Mouse (Mus musculus) forebrain, embryonic 15.5 days (tissue): ENCODE measurements around the gene Fam186b. TPM values are rescaled to one million over a fixed set of nuclear protein-coding genes. Genes with fewer than 3 reads are reported as not detected.

ENCODE experiments used
- ATAC-seq: fragments of 200-750 bp; cut with Nextera tagmentation; replicated peaks from 2 replicates; pipeline ENCODE4 v1.8.0; 2017; ENCODE audit warnings: mild to moderate bottlenecking, moderate TSS enrichment, moderate library complexity
- H3K27ac ChIP-seq: fragments of 300-500 bp; sonication (generic); replicated peaks from 2 replicates; pipeline ENCODE4 v1.5.1; 2015; ENCODE audit warnings: mild to moderate bottlenecking, inconsistent platforms
- H3K27me3 ChIP-seq: fragments of 300-500 bp; sonication (generic); 2 replicates; pipeline ENCODE4 v1.6.1; 2015; ENCODE audit warnings: inconsistent platforms
- H3K36me3 ChIP-seq: fragments of 300-500 bp; sonication (generic); 2 replicates; pipeline ENCODE4 v1.6.1; 2015; ENCODE audit warnings: mild to moderate bottlenecking, inconsistent platforms
- H3K4me1 ChIP-seq: fragments of 300-500 bp; sonication (generic); 2 replicates; pipeline ENCODE4 v1.6.1; 2015; ENCODE audit warnings: inconsistent platforms
- H3K4me2 ChIP-seq: fragments of 300-500 bp; sonication (generic); replicated peaks from 2 replicates; pipeline ENCODE4 v1.6.1; 2015; ENCODE audit warnings: mild to moderate bottlenecking, inconsistent platforms
- H3K4me3 ChIP-seq: fragments of 300-500 bp; sonication (generic); 2 replicates; pipeline ENCODE4 v1.5.1; 2015; ENCODE audit warnings: mild to moderate bottlenecking, inconsistent platforms
- H3K9ac ChIP-seq: fragments of 300-500 bp; sonication (generic); replicated peaks from 2 replicates; pipeline ENCODE4 v1.6.1; 2015; ENCODE audit warnings: mild to moderate bottlenecking, inconsistent platforms
- H3K9me3 ChIP-seq: fragments of 300-500 bp; sonication (generic); 2 replicates; pipeline ENCODE4 v1.6.1; 2016; ENCODE audit warnings: inconsistent platforms
- WGBS: fragments of 180-500 bp; shearing (Covaris S2); methylation state at CpG from one replicate; pipeline ENCODE4 v1.1.7; 2015; ENCODE audit warnings: mixed read lengths; 5-methylcytosine and 5-hydroxymethylcytosine counted together
- polyA plus RNA-seq: library from polyadenylated mRNA; unstranded; fragments of >200 nt; fragmentation: Nextera tagmentation; extraction: Ambion mirVana; gene quantifications from 2 replicates; pipeline ENCODE4 v1.2.1, GENCODE M21; 2015

Gene Fam186b
- polyA plus RNA-seq, 1 experiment from 2014 or later = 0.23 TPM

- no peak overlapping the region for H3K4me3 ChIP-seq
- peak overlapping the region; percentile 51 for H3K27ac ChIP-seq
- H3K4me2 ChIP-seq = no peak overlapping the region
- ATAC-seq = no peak
- H3K9ac ChIP-seq = no peak overlapping the region
- no peaks in the 10 kb centered on the region for H3K36me3 ChIP-seq
- WGBS = 75% methylated on average over 9 of the region's 9 CpGs
- H3K9me3 ChIP-seq = no peaks in the 10 kb centered on the region
- H3K27me3 ChIP-seq = no peaks in the 10 kb centered on the region
- peaks cover 10% of the 10 kb centered on the region; the same call in 1 of the 2 replicates for H3K4me1 ChIP-seq
These were observed 37.4 kb upstream of the Fam186b start for GRCm38 (mm10) chr15:99332921-99333675.

GRCm38 (mm10) chr15:99332111-99332510, 36.4 kb upstream of the Fam186b start:
- Histone ChIP-seq H3K4me1 (peaks cover 10% of the 10 kb centered on the region; the same call in 1 of the 2 replicates), H3K4me2 (no peak overlapping the region), H3K27ac (no peak overlapping the region), H3K27me3 (no peaks in the 10 kb centered on the region), H3K9me3 (no peaks in the 10 kb centered on the region), H3K9ac (no peak overlapping the region), H3K4me3 (no peak overlapping the region), H3K36me3 (peaks cover 7% of the 10 kb centered on the region; the same call in 1 of the 2 replicates)
- no peak for ATAC-seq

GRCm38 (mm10) chr15:99331341-99331740, 35.7 kb upstream of the Fam186b start:
- no peaks in the 10 kb centered on the region for H3K9me3 ChIP-seq
- no peak for ATAC-seq
- 73% methylated on average over 5 of the region's 5 CpGs for WGBS
- no peak overlapping the region for H3K9ac ChIP-seq
- H3K4me2 ChIP-seq = no peak overlapping the region
- H3K4me1 ChIP-seq = peaks cover 10% of the 10 kb centered on the region; the same call in 1 of the 2 replicates
- peaks cover 9% of the 10 kb centered on the region; the same call in 1 of the 2 replicates for H3K36me3 ChIP-seq
- H3K27me3 ChIP-seq = no peaks in the 10 kb centered on the region
- H3K27ac ChIP-seq = no peak overlapping the region
- no peak overlapping the region for H3K4me3 ChIP-seq

- WGBS = 74% methylated on average over 2 of the region's 2 CpGs
- H3K9me3 ChIP-seq = no peaks in the 10 kb centered on the region
- H3K27ac ChIP-seq = no peak overlapping the region
- peaks cover 13% of the 10 kb centered on the region; the same call in 1 of the 2 replicates for H3K36me3 ChIP-seq
- peaks cover 10% of the 10 kb centered on the region; the same call in 1 of the 2 replicates for H3K4me1 ChIP-seq
- no peak overlapping the region for H3K4me3 ChIP-seq
- no peaks in the 10 kb centered on the region for H3K27me3 ChIP-seq
- H3K4me2 ChIP-seq = no peak overlapping the region
- H3K9ac ChIP-seq = no peak overlapping the region
- no peak for ATAC-seq
These were observed 34.6 kb upstream of the Fam186b start for GRCm38 (mm10) chr15:99330324-99330723.

GRCm38 (mm10) chr15:99328011-99328410, 32.3 kb upstream of the Fam186b start:
- Histone ChIP-seq H3K4me3 (no peak overlapping the region), H3K4me2 (no peak overlapping the region), H3K36me3 (peaks cover 28% of the 10 kb centered on the region; the same call in 1 of the 2 replicates), H3K4me1 (no peaks in the 10 kb centered on the region), H3K9me3 (no peaks in the 10 kb centered on the region), H3K27ac (no peak overlapping the region), H3K9ac (no peak overlapping the region), H3K27me3 (no peaks in the 10 kb centered on the region)
- no peak for ATAC-seq
- 97% methylated on average over 5 of the region's 5 CpGs for WGBS

- no peaks in the 10 kb centered on the region for H3K4me1 ChIP-seq
- no peak overlapping the region for H3K27ac ChIP-seq
- no peak overlapping the region for H3K9ac ChIP-seq
- no peak overlapping the region for H3K4me2 ChIP-seq
- no peaks in the 10 kb centered on the region for H3K9me3 ChIP-seq
- H3K36me3 ChIP-seq = peaks cover 39% of the 10 kb centered on the region
- 79% methylated on average over 1 of the region's 1 CpGs for whole genome bisulfite sequencing
- no peaks in the 10 kb centered on the region for H3K27me3 ChIP-seq
- H3K4me3 ChIP-seq = no peak overlapping the region
- ATAC-seq = no peak
These were observed 31.3 kb upstream of the Fam186b start for GRCm38 (mm10) chr15:99326959-99327358.

- Histone ChIP-seq H3K4me1 (no peaks in the 10 kb centered on the region), H3K4me2 (no peak overlapping the region), H3K9me3 (no peaks in the 10 kb centered on the region), H3K27me3 (no peaks in the 10 kb centered on the region), H3K4me3 (no peak overlapping the region), H3K9ac (no peak overlapping the region), H3K36me3 (peaks cover 44% of the 10 kb centered on the region), H3K27ac (no peak overlapping the region)
- 59% methylated on average over 2 of the region's 2 CpGs for WGBS
- ATAC-seq = no peak
These were observed 30.7 kb upstream of the Fam186b start for GRCm38 (mm10) chr15:99326407-99326806.

- Histone ChIP-seq H3K4me1 (no peaks in the 10 kb centered on the region), H3K9me3 (no peaks in the 10 kb centered on the region), H3K36me3 (peaks cover 52% of the 10 kb centered on the region), H3K27ac (no peak overlapping the region), H3K9ac (no peak overlapping the region), H3K27me3 (no peaks in the 10 kb centered on the region), H3K4me2 (no peak overlapping the region), H3K4me3 (no peak overlapping the region)
- no peak for ATAC-seq
- 95% methylated on average over 6 of the region's 6 CpGs for WGBS
These were observed 29.9 kb upstream of the Fam186b start for GRCm38 (mm10) chr15:99325598-99325997.

- H3K4me3 ChIP-seq = no peak overlapping the region
- no peaks in the 10 kb centered on the region for H3K4me1 ChIP-seq
- H3K4me2 ChIP-seq = no peak overlapping the region
- no peaks in the 10 kb centered on the region for H3K9me3 ChIP-seq
- H3K27me3 ChIP-seq = no peaks in the 10 kb centered on the region
- WGBS = 88% methylated on average over 9 of the region's 9 CpGs
- peaks cover 65% of the 10 kb centered on the region for H3K36me3 ChIP-seq
- H3K27ac ChIP-seq = no peak overlapping the region
- H3K9ac ChIP-seq = no peak overlapping the region
- no peak for ATAC-seq
These were observed 28.5 kb upstream of the Fam186b start for GRCm38 (mm10) chr15:99324151-99324550.

GRCm38 (mm10) chr15:99320978-99321377, 25.3 kb upstream of the Fam186b start:
- Histone ChIP-seq H3K27me3 (no peaks in the 10 kb centered on the region), H3K27ac (no peak overlapping the region; the same call in 1 of the 2 replicates), H3K36me3 (peaks cover 82% of the 10 kb centered on the region), H3K4me2 (no peak overlapping the region), H3K4me1 (no peaks in the 10 kb centered on the region), H3K9me3 (no peaks in the 10 kb centered on the region), H3K4me3 (no peak overlapping the region), H3K9ac (no peak overlapping the region)
- 88% methylated on average over 9 of the region's 9 CpGs for WGBS
- ATAC-seq = no peak

GRCm38 (mm10) chr15:99320168-99320674, 24.5 kb upstream of the Fam186b start:
- no peak overlapping the region for H3K4me3 ChIP-seq
- H3K9me3 ChIP-seq = no peaks in the 10 kb centered on the region
- ATAC-seq = no peak
- no peak overlapping the region for H3K9ac ChIP-seq
- no peak overlapping the region for H3K27ac ChIP-seq
- peaks cover 85% of the 10 kb centered on the region for H3K36me3 ChIP-seq
- WGBS = 85% methylated on average over 10 of the region's 10 CpGs
- H3K27me3 ChIP-seq = no peaks in the 10 kb centered on the region
- H3K4me1 ChIP-seq = no peaks in the 10 kb centered on the region
- H3K4me2 ChIP-seq = no peak overlapping the region

- no peaks in the 10 kb centered on the region for H3K27me3 ChIP-seq
- no peaks in the 10 kb centered on the region for H3K4me1 ChIP-seq
- no peak overlapping the region for H3K4me2 ChIP-seq
- H3K4me3 ChIP-seq = no peak overlapping the region
- 0 out of 2 replicates have a peak overlapping the region, but pooled peaks have one; percentile 19 for H3K27ac ChIP-seq
- ATAC-seq = no peak
- WGBS = 86% methylated on average over 3 of the region's 3 CpGs
- H3K9me3 ChIP-seq = no peaks in the 10 kb centered on the region
- peaks cover 84% of the 10 kb centered on the region for H3K36me3 ChIP-seq
- H3K9ac ChIP-seq = no peak overlapping the region
These were observed 23.8 kb upstream of the Fam186b start for GRCm38 (mm10) chr15:99319411-99319871.
